Mouse (Mus musculus) MN1 (cell line): ENCODE measurements around the gene Mapk1ip1.

ENCODE experiments used
- DNase-seq: peaks from one replicate; pipeline ENCODE4 v3.0.0-alpha.2; 2016; ENCODE audit warnings: low spot score

Mapk1ip1 gene

GRCm38 (mm10) chr7:138845544-138846391, at the start of gene Mapk1ip1, which contains the start of gene Ppp2r2d:
Gene Mapk1ip1, minus strand, starts transcription at chr7:138846273.
Gene Ppp2r2d, plus strand, starts transcription at chr7:138846079.
- DNase-seq = peak; percentile 98

- no peak for DNase-seq
Observed at GRCm38 (mm10) chr7:138885365-138886289, 39.6 kb upstream of the Mapk1ip1 start.

- DNase-seq = no peak
Observed at GRCm38 (mm10) chr7:138883724-138884123, 37.7 kb upstream of the Mapk1ip1 start.

- DNase-seq = no peak
Observed at GRCm38 (mm10) chr7:138875031-138875430, 29.0 kb upstream of the Mapk1ip1 start.

- no peak for DNase-seq
Observed at GRCm38 (mm10) chr7:138872956-138873355, 26.9 kb upstream of the Mapk1ip1 start.

GRCm38 (mm10) chr7:138868316-138868715, 22.2 kb upstream of the Mapk1ip1 start:
- DNase-seq = no peak

GRCm38 (mm10) chr7:138867286-138867685, 21.2 kb upstream of the Mapk1ip1 start:
- no peak for DNase-seq

- DNase-seq = no peak
Observed at GRCm38 (mm10) chr7:138864776-138865175, 18.7 kb upstream of the Mapk1ip1 start.

GRCm38 (mm10) chr7:138863950-138864572, 18.0 kb upstream of the Mapk1ip1 start:
- no peak for DNase-seq

GRCm38 (mm10) chr7:138856670-138857069, 10.6 kb upstream of the Mapk1ip1 start:
- peak; percentile 32 for DNase-seq

- DNase-seq = no peak
Observed at GRCm38 (mm10) chr7:138854201-138854600, 8.1 kb upstream of the Mapk1ip1 start.

- DNase-seq = no peak
Observed at GRCm38 (mm10) chr7:138853417-138854031, 7.5 kb upstream of the Mapk1ip1 start.

GRCm38 (mm10) chr7:138850083-138850482, 4.0 kb upstream of the Mapk1ip1 start:
- no peak for DNase-seq

- peak; percentile 77 for DNase-seq
Observed at GRCm38 (mm10) chr7:138848028-138848920, 2.2 kb upstream of the Mapk1ip1 start.

GRCm38 (mm10) chr7:138847316-138848027, 1.4 kb upstream of the Mapk1ip1 start:
- no peak for DNase-seq

GRCm38 (mm10) chr7:138846502-138846991, 474 bp upstream of the Mapk1ip1 start:
- peak; percentile 65 for DNase-seq

GRCm38 (mm10) chr7:138845111-138845510, 962 bp downstream of the Mapk1ip1 start:
- DNase-seq = no peak

GRCm38 (mm10) chr7:138843421-138843820, 2.7 kb downstream of the Mapk1ip1 start:
- no peak for DNase-seq

GRCm38 (mm10) chr7:138841436-138842151, 4.5 kb downstream of the Mapk1ip1 start:
- no peak for DNase-seq
